Mouse (Mus musculus) adrenal gland, postnatal 14 days (tissue): ENCODE results near the gene Gm47995. TPM values are rescaled to one million over a fixed set of nuclear protein-coding genes. Genes with fewer than 3 reads are reported as not detected.
"Not testable (repeated sequence)": the region's sequence is repeated elsewhere in the genome, so short reads cannot be mapped to it uniquely, and the experiment has no call there.

Experiments
- DNase-seq: peaks from one replicate; pipeline ENCODE4 v3.0.0; 2021; ENCODE audit warnings: mixed read lengths
- total RNA-seq: library from RNA; stranded (reverse); gene quantifications from 2 replicates; pipeline ENCODE4 v1.2.3, GENCODE M21; 2021

Gm47995 gene
- total RNA-seq, 1 experiment from 2014 or later: not detected

- DNase-seq: not testable (repeated sequence)
These were observed 11.3 kb upstream of the Gm47995 start for GRCm38 (mm10) chr1:151186879-151187424.

- DNase-seq: no peak
These were observed 9.8 kb upstream of the Gm47995 start for GRCm38 (mm10) chr1:151188469-151188868.

GRCm38 (mm10) chr1:151192075-151192474 lies 6.2 kb upstream of the Gm47995 start, which contains the start of gene Gm8947:
Gene Gm8947 (plus strand): TSS chr1:151192376.
- not testable (repeated sequence) for DNase-seq

- not testable (repeated sequence) for DNase-seq
These were observed 5.5 kb upstream of the Gm47995 start for GRCm38 (mm10) chr1:151192739-151193138.

GRCm38 (mm10) chr1:151195986-151196385 lies 2.3 kb upstream of the Gm47995 start:
- DNase-seq: not testable (repeated sequence)

GRCm38 (mm10) chr1:151196690-151197089 lies 1.6 kb upstream of the Gm47995 start:
- DNase-seq: not testable (repeated sequence)

- not testable (repeated sequence) for DNase-seq
These were observed 2.4 kb downstream of the Gm47995 start for GRCm38 (mm10) chr1:151200620-151201019.

GRCm38 (mm10) chr1:151202771-151203170 lies 4.5 kb downstream of the Gm47995 start:
- not testable (repeated sequence) for DNase-seq

GRCm38 (mm10) chr1:151203818-151204217 lies 5.6 kb downstream of the Gm47995 start, which contains the start of gene 3110040M04Rik:
Gene 3110040M04Rik (plus strand): TSS chr1:151204121.
- DNase-seq: not testable (repeated sequence)

GRCm38 (mm10) chr1:151208493-151208892 lies 10.2 kb downstream of the Gm47995 start:
- DNase-seq: not testable (repeated sequence)

GRCm38 (mm10) chr1:151208944-151209343 lies 10.7 kb downstream of the Gm47995 start:
- DNase-seq: not testable (repeated sequence)

- DNase-seq: not testable (repeated sequence)
These were observed 11.6 kb downstream of the Gm47995 start, which contains the start of gene Gm47996 for GRCm38 (mm10) chr1:151209824-151210355. Gene Gm47996 (plus strand): TSS chr1:151210131.

GRCm38 (mm10) chr1:151211666-151212065 lies 13.4 kb downstream of the Gm47995 start:
- not testable (repeated sequence) for DNase-seq

- no peak for DNase-seq
These were observed 16.6 kb downstream of the Gm47995 start for GRCm38 (mm10) chr1:151214862-151215261.

- DNase-seq: no peak
These were observed 17.7 kb downstream of the Gm47995 start for GRCm38 (mm10) chr1:151215985-151216384.

- no peak for DNase-seq
These were observed 18.2 kb downstream of the Gm47995 start for GRCm38 (mm10) chr1:151216417-151216816.

- DNase-seq: no peak
These were observed 20.8 kb downstream of the Gm47995 start for GRCm38 (mm10) chr1:151219045-151219444.

GRCm38 (mm10) chr1:151220098-151220497 lies 21.9 kb downstream of the Gm47995 start:
- no peak for DNase-seq

- DNase-seq: no peak
These were observed 24.5 kb downstream of the Gm47995 start for GRCm38 (mm10) chr1:151222561-151223267.

GRCm38 (mm10) chr1:151223377-151223776 lies 25.1 kb downstream of the Gm47995 start:
- no peak for DNase-seq

GRCm38 (mm10) chr1:151224536-151224935 lies 26.3 kb downstream of the Gm47995 start:
- no peak for DNase-seq

- DNase-seq: no peak
These were observed 29.3 kb downstream of the Gm47995 start for GRCm38 (mm10) chr1:151227506-151227905.

- no peak for DNase-seq
These were observed 30.2 kb downstream of the Gm47995 start for GRCm38 (mm10) chr1:151228320-151228989.
